Mouse (Mus musculus) frontal cortex, postnatal 10 days (tissue): ENCODE measurements around the gene Syngr4.

ENCODE experiments used
- DNase-seq, 2 experiments: peaks; one replicate each; pipeline ENCODE4 v3.0.0; 2022; ENCODE audit warnings: low spot score in 2 of 2, mixed read lengths in 1 of 2

The Syngr4 gene

DNA sequence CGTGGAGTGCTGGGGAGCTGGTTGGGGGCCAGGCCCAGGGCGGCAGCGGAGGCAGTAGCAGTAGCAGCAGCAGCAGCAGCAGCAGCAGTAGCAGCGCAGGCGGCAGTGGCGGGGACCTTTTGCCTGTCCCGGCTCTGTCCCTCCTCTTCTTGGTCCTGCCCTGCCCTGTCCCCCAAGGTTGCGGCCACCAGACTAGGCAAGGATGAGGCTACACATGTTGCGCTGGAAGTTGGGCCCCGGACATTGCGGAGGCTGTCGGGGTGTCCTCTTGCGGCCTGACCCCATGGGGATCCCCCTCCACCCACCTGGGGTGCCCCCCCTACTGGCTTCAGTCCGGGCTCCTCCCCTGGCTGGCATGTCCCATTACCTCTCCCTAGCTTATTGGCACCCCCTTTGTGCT is 26.7 kb downstream of the Syngr4 start:
- DNase-seq = peak; percentile 33 to 59

DNA sequence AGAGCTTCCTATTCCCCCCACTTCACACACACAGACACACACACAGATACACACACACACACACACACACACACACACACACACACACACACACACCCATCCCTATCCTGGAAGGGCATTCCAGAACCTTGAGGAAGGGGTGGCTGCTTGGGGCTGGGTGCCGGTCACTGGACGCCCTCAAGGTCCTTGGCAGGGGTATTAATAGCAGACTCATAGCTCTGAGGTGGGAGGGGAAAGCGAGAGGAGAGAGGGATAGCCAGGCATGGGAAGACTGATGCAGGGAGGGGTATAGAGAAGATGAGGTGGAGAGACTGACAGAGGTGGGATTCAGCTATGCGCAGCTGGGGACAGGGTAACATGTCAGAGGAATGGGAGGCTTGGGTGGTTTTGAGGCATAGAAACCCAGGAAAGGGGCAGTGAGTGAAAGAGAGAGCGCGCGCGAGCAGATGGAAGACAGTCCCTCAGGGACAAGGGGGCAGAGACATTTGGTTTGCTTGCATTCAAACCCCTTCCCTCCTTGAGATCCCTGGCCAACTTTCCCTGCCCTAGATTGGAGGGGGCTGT is 27.3 kb downstream of the Syngr4 start:
- no peak for DNase-seq

DNA sequence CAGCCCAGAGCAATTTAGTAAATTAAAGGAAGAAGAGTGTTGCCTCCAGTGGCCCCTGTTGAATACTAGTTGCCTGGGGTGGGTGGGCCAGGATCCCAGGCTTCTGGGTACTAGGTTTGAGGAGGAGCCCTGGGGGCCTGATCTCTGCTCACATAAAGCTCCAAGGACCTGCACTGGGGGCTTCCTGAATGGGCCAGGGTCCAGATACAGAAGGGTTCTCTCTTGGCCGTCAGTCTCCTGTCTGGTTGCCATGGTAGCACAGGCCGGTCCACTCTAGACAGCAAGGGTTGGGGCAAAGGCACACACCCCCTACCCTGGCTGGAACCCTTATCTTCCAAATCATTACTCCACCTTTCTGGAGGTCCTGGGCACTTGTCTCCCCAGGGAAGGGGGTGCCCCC is 28.6 kb downstream of the Syngr4 start:
- DNase-seq = no peak

DNA sequence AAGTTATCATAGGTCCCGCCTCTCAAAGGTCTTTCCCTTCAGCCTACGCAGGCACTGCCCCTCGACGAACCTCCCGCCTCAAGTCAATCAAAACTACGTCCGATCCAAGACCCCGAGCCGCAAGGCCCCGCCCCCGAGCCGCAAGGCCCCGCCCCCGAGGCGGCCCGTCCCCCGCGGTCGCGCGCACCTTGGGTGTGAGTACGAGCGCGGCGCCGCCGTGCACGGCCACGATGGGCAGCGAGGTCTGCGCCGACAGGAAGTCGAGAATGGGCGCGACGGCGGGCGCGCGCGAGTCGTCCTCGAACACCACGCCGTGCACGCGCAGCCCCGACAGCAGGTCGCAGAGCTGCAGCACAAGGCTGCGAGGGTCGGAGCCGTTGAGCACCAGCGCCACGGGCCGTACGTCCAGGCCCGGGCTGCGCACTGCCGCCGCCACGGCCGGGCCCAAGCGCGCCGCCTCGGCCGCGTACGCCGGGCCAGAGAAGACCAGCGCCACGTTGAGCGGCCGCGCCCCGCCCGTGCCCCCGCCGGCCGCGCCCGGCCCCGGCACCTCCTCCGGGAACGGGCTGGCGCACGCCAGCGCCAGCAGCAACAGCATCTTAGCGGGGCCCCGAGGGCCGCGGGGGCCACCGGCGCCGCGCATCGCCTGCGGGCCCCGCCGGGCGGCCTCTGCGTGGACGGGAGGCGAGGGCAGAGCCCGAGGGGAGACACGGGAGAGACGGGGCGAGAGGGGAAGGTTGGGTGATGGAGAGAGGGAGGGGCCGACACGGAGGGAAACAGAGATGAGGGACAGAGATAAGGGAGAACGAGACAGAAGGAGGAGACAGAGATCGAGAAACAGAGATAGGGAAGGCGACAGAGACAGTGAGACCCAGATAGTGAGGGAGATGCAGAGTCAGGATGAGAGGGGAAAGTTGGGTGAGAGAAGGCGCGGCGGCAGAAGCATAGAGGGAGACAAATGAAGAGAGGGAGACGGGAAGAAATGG is 30.3 kb downstream of the Syngr4 start:
- peak; percentile 86 to 89 for DNase-seq

DNA sequence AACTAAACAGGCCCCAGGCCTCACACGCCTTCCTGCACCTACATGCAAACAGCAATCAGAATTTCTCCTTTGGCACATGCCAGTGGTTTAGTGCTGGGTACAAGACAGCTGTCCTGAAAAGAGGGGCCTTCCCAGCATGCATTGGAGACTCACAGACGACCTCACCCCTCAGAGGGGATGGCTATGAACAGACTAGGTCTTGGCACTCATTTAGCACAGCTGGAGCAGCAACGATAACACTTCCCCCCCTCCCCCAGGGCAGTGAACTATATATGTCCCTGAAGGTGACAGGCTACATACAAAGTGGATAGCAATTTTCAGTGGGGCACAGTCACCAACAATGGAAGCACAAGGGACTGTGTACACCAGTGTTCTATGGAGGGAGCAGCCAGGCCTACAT is 32.1 kb downstream of the Syngr4 start:
- DNase-seq = no peak

DNA sequence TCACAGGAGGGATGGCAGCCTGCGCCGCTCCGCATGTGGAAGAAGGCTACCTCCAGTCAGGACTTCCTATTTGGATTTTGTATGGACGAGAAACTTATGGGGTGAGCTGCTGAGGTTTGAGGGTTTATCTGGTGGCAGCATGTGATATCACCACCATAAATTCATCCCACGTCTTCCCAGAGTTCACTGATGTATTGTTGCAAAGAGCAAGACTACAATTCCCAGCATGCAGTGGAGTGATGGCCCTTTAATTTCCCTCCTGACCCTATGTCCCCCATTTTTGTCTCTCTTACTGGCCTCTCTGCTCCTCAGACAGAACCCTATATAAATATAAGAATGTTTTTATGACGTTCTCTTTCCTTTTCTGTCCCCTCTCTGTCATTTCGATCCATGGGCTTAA is 33.7 kb downstream of the Syngr4 start:
- no peak for DNase-seq

DNA sequence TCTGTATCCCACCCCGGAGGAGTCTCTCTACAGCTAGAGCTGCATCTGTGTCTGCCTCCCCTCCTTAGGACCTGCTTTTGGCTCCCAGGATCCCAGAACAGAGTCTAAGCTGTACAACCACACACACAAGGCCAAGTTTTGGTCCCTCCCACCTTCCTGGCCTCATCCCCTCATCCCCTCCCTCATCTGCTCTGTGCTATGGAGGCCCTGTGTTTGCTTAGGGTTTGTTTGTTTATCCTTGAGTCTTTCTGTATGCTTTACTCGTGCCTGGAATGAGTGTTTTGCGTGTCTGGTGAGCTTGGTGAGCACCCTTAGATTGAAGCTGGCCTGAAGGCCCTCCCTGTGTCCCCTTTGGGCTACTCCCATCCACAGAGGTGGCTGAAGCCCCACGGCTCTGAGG is 37.5 kb downstream of the Syngr4 start:
- no peak for DNase-seq

DNA sequence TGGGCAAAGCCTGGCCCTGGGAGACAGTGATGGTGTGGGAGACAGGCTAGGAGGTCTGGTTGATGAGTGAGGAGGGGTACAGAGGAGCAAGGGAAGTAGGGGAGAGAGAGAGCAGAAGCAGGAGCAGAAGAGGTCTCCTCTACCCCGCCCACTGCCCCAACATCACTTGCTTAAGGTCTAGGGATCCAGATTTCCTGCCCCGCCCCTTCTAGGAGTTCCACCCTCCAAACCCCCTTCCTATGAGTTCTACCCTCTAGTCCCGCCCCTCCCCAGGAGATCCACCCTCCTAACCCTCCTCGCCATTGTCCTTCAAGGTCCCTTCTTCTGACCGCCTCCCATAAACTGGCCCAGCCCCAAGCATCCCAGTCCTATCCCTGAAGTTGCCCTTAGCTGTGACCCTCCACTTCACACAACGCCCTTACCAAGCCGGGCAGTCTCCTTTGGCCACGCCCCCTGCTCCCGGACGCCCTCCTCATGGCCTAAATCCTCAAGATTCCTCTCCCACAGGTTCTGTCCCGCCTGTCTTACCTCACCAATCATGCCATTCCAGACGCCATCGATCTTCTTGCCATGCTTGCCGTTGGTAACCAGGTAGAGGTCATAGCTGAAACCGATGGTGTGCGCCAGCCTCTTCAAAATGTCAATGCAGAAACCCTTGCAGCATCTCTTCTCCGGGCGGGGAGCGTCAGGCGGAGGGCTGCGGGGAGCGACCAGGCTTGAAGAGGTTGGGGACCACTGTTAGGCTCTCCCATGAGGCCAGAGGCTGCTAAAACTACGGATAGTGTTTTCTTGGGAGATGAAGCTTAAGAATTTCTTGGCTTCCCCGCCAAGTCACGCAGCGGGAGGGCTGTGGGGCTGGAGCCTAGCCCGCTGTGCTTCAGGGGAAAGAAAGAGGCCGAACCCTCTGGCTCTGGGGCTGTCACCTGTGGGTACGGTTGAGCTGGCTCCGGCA is 39.3 kb downstream of the Syngr4 start:
- DNase-seq = no peak

DNA sequence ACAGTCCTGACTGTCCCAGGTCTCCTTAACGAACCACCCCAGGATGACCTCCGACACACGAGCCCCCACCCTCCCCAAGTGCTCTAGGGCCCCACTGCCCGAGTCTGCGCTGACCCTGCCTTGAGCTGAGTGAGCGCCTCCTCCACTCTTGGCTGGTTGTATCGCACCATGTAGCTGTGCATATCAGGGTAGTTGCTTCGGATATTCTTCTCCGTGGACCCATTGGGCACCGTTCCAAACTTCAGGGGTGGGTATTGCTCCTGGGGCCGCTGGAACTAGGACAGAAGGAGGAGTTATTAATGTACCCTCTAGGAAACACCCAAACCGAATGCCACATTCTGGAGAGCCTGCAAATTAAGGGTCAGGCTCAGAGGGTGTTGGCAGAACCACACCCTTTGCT is 43.4 kb downstream of the Syngr4 start:
- no peak for DNase-seq

DNA sequence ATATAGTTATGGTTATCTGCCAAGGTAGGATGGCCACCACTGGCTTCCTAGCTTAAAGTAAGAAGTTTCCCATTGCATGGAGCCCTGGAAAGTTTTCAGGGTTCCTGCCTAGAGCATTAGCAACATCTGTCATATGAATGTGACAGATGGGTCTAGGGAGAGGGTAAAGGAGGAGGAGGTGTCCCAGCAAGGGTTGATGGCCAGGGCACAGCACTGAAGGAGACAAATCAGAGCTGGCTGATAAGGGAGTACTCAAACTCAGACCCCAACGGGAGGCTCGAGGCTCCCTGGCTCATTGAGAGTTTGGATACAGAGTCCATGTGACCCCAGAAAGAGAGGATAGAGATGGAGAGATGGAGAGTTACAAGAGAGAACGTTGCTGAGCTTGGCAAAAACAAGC is 45.9 kb downstream of the Syngr4 start:
- DNase-seq = no peak

DNA sequence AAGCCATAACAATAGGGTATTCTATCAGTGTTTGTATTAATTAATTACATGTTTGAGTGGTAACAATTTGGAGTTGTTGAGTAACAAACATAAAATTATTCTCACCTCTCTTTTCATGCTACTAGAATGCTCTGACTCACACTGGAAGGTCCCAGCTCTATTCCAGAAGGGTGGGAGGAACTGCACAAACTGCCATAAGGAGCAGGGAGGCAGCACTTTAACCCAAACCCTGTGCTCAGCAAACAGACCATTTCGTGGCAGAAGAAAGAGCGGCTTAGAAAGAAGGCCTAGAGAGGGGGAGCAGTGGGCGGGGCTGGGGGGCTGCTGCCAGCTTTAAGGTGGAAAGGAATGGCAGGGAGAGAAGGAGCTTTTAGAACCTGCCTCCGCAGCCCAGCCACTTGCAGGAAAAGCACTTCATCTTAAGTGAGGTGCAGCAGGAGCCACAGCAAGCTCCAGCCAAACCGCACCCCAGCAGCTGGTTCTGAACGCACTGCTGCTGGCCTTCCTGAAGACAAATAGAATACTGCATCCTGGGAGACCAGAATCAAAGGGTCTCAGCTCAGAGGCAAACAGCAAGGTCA is 48.0 kb downstream of the Syngr4 start:
- no peak for DNase-seq

DNA sequence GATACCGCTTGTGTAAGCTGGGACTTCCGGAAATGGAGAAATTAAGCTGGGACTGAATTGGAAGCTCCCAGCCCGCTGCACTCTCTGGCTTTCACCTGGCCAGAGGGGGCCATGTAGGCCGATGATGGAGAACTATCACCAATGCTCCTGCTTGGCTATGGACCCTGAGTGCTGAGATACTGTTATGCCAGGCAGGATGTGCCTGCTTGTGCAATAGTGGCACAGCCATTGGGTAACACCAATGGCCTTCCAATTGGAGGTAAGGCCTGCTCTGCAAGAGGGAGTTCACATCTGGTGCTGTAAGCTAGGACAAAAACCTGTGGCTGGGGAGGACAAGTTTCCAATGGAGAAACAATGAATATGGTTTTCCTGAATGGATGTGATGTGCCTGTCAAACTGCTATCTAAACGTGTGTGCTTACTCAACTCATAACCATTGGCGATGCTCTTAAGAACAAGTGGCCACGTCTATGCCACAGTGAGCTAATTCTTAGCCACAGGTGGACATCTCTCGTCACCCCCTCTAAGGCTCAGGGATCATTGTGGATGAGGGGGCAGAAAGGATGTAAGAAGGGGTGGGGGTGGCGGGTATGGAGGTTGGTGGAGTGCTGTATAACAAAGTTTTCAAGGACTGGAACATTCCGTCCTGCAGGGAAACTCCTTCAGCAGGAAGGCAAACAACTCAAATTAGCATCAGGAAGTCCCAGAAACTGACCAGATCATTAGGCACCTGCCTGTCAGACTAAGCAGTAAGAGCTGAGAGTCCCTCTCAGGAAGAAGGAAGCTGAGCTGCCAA is 53.4 kb downstream of the Syngr4 start:
- DNase-seq = no peak
